Mouse (Mus musculus) A20 (cell line): ENCODE results near the gene Ccdc148.

Experiments used
- DNase-seq: peaks from one replicate; pipeline ENCODE4 v3.0.0-alpha.2; 2011; ENCODE audit warnings: low read depth, low spot score

Ccdc148 gene

DNA sequence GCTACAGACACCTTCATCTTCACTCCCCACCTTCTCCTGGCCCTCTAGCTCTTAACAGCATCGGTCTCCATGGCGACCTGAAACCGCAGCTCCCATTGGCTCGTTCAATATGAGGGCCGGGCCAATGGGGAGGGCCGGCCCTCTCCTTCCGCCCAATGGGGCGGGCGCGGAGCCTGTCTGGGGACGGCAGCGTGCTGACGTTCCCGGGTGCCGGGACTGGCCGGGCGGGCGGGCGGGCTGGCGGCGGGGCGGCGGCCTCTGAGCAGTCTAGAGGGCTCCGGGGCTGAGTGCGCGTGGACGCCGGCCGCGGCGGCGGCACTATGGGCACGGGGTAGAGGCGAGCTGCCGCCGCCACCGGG is at the start of gene Ccdc148, which contains the start of gene Pkp4:
TSS of gene Ccdc148 (minus strand) at position 79 of the 359 bp plus-strand sequence.
TSS of gene Pkp4 (plus strand) at position 246 of the 359 bp plus-strand sequence.
- DNase-seq: no peak

DNA sequence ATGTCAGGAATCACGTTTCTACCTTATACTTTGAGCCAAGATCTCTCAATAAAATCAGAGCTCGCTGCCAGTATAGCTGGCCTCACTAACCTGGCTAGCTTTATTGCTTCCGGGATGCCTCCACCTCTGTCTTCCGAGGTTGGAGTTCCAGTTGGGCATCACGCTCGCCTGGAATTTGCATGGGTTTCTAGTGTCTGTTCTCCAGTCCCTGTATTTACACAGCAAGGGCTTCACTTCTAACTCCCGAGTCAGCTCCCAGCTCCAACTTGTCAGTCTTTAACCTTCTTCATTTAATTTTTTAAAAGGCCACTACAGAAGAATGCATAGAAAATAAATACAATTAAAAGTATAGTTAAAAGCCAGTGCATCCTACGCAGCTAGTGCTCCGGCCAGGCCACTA is 47.8 kb upstream of the Ccdc148 start:
- no peak for DNase-seq

GRCm38 (mm10) chr2:59207725-59208124 is 47.2 kb upstream of the Ccdc148 start:
- no peak for DNase-seq

DNA sequence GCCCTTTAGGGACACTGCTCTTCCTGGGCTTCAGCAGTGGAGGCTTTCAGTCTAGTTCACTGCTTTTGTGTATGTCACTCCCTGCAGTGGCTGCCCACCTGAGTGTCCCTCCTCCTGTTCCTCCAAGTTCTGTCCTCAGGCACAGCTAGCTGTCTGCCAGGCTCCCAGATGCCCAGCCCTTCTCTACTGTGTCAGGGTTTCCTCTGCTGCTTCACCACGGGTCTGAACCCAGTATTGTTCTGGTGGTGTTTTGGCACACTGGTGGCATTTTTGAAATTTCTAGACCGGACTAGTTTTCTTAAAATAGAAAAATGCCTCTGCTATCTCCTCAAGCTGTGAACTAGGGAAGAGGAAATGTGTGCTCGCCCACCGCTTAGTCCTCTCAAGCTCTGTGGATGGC is 46.8 kb upstream of the Ccdc148 start:
- DNase-seq: no peak

GRCm38 (mm10) chr2:59206190-59206589 is 45.7 kb upstream of the Ccdc148 start:
- no peak for DNase-seq

DNA sequence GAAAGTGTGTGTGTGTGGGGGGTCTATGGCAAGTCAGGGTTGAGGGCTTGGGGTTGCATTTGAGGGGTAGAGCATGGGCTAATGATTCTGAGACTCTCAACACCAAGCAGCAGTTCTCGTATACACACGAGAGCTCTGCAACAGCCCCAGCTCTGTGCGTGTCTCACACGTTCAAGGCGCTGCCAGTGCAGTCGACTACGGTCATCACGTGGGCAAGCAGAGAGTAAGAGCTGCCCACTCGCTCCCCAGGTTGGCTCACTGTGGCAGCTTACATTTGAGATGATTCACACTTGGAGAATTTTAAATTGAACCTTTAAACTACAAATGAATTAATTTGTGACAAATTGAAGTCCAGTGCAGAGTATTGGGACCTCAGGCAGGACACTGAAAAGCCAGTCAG is 44.6 kb upstream of the Ccdc148 start:
- no peak for DNase-seq

- no peak for DNase-seq
These were observed 43.3 kb upstream of the Ccdc148 start for GRCm38 (mm10) chr2:59203627-59204425.

DNA sequence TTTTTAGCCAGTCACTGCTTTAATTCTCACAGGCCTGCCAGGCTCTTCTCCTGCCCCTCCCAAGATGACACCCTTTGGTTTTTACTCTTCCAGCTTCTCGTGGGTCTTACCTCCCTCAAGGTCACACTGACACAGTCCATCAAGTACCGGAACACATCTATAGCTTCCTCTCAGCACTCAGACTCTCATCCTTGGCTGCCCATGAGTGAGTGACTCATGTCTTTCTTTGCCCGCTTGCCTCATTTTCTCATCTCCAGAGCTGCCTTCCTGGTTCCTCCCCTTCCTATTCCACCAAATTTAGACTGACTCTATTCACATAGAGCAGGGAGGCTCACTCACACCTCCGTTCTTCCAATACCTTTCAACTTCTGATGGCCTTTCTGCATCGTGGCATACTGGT is 42.4 kb upstream of the Ccdc148 start:
- DNase-seq: no peak

GRCm38 (mm10) chr2:59200511-59200910 is 40.0 kb upstream of the Ccdc148 start:
- no peak for DNase-seq

DNA sequence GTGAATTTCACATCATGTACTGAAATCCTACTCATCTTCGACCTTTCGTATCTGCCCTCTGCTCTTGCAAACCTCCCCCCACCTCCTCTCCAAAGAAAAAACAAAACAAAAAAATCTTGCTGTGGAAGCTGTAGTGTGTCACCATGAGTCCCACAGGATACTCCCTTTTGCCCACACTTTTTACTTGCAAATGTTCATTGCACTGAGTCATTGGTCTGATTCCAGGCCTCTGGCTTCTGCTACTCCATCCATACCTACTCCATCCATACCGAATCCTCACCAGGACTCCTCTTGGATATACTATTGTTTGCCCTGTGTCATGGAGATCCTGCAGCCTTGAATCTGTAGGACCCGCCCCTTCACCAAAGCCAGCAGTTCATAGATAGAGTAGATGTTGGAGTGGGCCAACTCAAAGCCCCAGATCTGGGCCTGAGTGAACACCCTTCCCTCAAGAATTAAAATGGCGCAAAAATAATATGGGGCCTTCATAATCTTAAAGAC is 39.0 kb upstream of the Ccdc148 start:
- no peak for DNase-seq

DNA sequence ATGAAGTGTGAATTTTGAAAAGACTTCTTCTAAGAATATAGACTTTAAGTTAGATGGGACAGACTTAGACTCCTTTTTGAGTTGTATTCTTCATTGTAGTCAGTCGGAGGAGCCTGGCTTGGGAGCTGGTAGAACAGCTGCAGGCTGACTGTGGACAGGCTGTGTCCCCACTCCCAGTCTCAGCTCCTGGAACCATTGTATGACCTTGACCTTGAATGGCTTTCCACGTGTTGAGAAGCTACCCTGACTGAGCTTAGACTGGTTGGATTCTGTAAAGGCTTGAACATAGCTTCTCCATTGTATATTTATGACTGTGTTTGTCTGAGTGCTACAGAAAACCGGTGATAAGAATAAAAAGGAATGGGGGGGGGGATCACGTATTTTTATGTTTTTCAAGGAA is 36.7 kb upstream of the Ccdc148 start:
- no peak for DNase-seq

DNA sequence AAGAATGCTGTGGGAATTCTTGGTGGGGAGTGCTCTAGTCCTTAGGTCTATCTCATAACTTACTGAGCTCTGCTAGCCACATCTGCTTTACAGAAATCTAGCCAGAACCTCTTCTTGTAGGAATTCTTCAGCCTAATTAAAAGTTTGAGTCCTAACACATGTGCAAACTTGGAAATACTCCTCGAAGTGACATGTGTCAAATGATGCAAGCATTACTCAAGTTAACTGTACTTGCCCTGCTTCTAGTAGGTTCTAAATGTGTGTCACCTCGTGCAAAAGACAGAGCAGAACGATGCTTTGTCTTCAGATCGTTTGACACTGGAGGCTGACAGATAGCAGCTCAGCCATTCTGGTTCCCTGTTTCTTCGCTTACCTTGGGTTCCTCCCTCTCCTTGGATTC is 32.6 kb upstream of the Ccdc148 start:
- DNase-seq: no peak

- DNase-seq: no peak
These were observed 31.0 kb upstream of the Ccdc148 start for GRCm38 (mm10) chr2:59191466-59191865.

DNA sequence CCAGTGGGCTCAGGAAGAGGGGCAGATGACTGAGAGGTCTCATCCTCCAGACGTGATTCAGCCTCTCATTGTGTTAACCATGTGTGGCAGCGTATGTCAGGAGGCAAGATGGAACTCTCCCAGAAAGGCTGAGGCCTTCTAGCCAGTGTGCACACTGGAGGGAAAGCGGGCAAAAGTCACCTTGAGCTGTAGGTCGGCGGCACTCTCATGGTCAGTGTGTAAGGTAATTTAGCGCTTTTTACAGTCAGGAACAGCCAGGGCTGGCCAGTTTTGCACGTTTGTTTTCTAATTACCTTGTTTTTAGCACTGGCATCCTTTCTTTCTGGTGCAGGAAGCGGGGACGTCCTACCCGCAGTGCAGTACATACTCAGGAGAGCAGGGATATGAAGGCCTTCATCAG is 29.7 kb upstream of the Ccdc148 start:
- DNase-seq: no peak

- no peak for DNase-seq
These were observed 29.2 kb upstream of the Ccdc148 start for GRCm38 (mm10) chr2:59189661-59190185.

GRCm38 (mm10) chr2:59188306-59188705 is 27.8 kb upstream of the Ccdc148 start:
- no peak for DNase-seq

DNA sequence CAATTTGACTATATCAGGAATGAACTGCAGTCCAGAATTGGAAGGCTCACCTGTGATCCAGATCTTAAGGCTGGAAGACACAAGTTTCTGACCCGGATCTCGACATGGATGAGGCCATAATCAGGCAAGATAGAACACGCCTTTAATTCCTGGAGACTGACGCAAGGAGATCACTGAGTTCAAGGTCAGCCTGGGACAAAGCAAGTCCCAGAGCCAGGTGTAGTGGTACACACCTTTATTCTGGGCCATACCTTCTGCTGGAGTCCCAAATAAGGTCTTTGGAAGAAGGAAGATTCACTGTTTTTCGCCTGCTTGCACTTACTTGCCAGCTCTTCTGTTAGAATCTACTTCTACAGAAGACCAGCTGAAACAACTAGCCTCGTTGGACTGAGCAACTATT is 26.5 kb upstream of the Ccdc148 start:
- DNase-seq: no peak

DNA sequence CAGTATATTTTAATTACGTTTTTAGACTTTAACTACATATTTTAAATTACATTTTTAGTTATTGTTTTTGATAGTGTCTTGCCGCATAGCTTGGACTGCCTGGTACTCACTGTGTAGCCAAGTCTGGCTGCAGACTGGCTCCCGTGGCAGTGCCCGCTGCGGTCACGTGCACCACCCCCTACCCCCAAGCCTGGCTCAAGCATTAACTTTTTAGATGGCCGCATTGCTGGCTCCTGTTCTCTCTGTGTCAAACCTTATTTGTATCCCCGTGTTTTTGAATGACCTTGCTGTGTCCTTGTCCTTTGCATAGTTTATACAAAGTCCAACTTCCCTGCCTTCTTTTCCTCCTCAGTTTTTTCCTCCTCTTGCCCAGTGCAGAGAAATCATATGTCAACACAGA is 25.6 kb upstream of the Ccdc148 start:
- no peak for DNase-seq

DNA sequence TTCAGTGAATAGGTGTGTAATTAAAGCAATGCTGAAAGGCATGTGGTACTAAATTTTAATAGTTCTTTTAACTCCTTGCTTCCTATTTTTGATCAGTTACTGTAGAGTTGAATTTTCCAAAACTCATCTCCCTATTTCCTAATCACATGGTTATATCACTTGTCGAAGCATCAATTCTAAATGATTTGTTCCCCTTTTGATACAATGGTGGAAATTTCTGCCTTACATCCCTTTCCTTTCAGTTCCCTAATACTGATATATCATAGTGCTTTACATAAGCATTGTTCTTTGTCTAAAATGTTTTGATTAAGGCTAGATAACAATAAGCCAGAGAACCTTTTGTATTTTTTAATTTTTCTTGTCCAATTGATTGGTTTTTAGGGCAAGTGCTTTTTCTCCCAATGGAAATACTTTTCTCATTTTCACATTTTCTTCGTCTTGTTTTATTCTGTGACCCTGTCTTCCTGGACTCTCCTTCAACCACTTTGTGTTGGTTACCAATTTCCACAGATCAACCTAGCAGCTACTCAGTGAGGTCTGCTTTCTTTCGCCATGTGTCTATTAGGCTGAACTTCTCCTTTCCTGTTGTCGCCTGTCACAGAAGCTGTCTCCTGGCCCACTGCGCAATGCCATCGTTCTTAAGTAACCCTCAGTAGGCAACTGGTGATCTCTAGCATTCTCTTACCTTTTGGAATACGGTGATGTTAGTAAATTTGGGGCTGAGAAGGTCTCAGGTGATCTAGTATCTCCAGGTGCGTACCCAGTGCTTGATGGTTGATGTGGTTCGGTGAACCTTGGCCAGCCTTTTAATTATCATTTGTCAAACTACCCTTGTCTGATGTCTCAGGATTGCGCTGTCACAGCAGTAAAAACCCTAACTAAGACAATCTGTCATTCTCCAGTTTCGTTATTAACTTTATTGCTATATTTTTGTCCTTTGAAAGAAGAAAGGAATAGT is 23.9 kb upstream of the Ccdc148 start:
- DNase-seq: no peak

DNA sequence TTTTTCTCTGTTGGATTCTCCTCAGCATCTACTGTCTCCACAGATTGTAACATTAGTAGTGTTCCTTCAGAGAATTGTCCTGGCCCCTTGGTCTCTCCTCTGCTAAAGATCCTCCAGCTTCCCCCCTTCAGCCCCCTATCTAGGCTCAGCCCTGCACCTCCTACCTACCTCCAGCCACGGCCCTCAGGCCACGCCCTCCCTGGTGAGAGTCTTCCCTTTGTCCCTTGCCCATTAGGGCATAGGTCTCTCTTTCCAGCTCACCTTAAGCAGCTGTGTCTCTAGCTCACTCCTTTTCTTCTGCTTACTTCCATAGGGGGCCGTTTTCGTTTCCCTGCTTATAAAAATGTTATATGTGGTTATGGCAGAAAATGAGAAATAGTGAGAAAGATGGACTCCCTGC is 23.1 kb upstream of the Ccdc148 start:
- DNase-seq: no peak

GRCm38 (mm10) chr2:59181321-59182113 is 21.0 kb upstream of the Ccdc148 start:
- DNase-seq: no peak
